In genomic region chr11:70679894-70680293, GRCm38 (mm10) we compare ENCODE assay signal across 15 mouse cellular contexts. TPM values are rescaled to one million over a fixed set of nuclear protein-coding genes. Genes with fewer than 3 reads are reported as not detected.
A peak's percentile ranks its signal among the peaks of the same experiment; 100 is the strongest.
DNase-seq lines count a peak whose midpoint lies in the region; ATAC-seq and TF ChIP-seq lines count a peak whose summit lies in the region.
"Had no signal": no experiment of that assay in that cellular context is flagged by ENCODE, and none has a peak within 500 bp of the region (broad histone marks: within the 10 kb centered on the region; RNA-seq: fewer than 3 reads in every experiment).

No protein-coding gene starts in this region.

- peaks cover 17% of the 10 kb centered on the region for H3K4me1 ChIP-seq in liver, postnatal 0 days (ENCODE audit: insufficient read depth)
- no peaks in the 10 kb centered on the region for H3K4me1 ChIP-seq in stomach, postnatal 0 days (replicated peaks; ENCODE audit: control insufficient read depth, insufficient read depth)

- 41% methylated on average over 8 of the region's 8 CpGs for whole genome bisulfite sequencing in liver, postnatal 0 days (ENCODE audit: insufficient replicate concordance)
- WGBS in stomach, postnatal 0 days: 93% methylated on average over 8 of the region's 8 CpGs

- no peak overlapping the region for H3K4me3 ChIP-seq in gastrocnemius, adult 2 months
- H3K4me3 ChIP-seq in liver, postnatal 0 days (ENCODE audit: low read depth, low read length): no peak overlapping the region
- no peak overlapping the region for H3K4me3 ChIP-seq in stomach, postnatal 0 days (ENCODE audit: low read depth, low read length)
- H3K4me3 ChIP-seq: embryonic facial prominence, embryonic 13.5 days; limb, embryonic 12.5 days; midbrain, embryonic 10.5 days had no signal

- peaks cover 27% of the 10 kb centered on the region for H3K36me3 ChIP-seq in liver, postnatal 0 days (replicated peaks; ENCODE audit: insufficient read depth, low read length)
- peaks cover 24% of the 10 kb centered on the region for H3K36me3 ChIP-seq in stomach, postnatal 0 days (ENCODE audit: control insufficient read depth, insufficient read depth, low read length)

- peak; percentile 26; the same call in 1 of the 2 replicates for ATAC-seq in liver, postnatal 0 days
- ATAC-seq in stomach, postnatal 0 days (ENCODE audit: low FRiP score, low TSS enrichment): no peak
- ATAC-seq: hindbrain, embryonic 16.5 days had no signal

- no peaks in the 10 kb centered on the region for H3K9me3 ChIP-seq in liver, postnatal 0 days (ENCODE audit: low read length)
- H3K9me3 ChIP-seq in stomach, postnatal 0 days (ENCODE audit: control insufficient read depth, low read length): no peaks in the 10 kb centered on the region
- H3K9me3 ChIP-seq: embryonic facial prominence, embryonic 13.5 days; limb, embryonic 12.5 days; midbrain, embryonic 10.5 days had no signal

- intact Hi-C loops in gastrocnemius, adult 2 months (cut with DNase I): no loop called here
- intact Hi-C loops in gastrocnemius, postnatal 36 days (cut with DNase I): no loop called here

- H3K9ac ChIP-seq in liver, postnatal 0 days (replicated peaks): no peak overlapping the region
- no peak overlapping the region for H3K9ac ChIP-seq in stomach, postnatal 0 days (ENCODE audit: low read length)
- H3K9ac ChIP-seq: embryonic facial prominence, embryonic 13.5 days; limb, embryonic 12.5 days had no signal

- no peak overlapping the region for H3K4me2 ChIP-seq in liver, postnatal 0 days (ENCODE audit: low read depth, low read length)
- no peak overlapping the region for H3K4me2 ChIP-seq in stomach, postnatal 0 days (replicated peaks; ENCODE audit: low read depth)
- H3K4me2 ChIP-seq: embryonic facial prominence, embryonic 13.5 days; limb, embryonic 12.5 days had no signal

- no peak for TF ChIP-seq CTCF in gastrocnemius, adult 2 months (IDR thresholded peaks at IDR 0.05)
- no peak for TF ChIP-seq CTCF in liver, postnatal 0 days (IDR thresholded peaks at IDR 0.05; ENCODE audit: low read depth)
- no peak for TF ChIP-seq CTCF in stomach, postnatal 0 days (IDR thresholded peaks at IDR 0.05; ENCODE audit: low read depth)

- no peak overlapping the region for H3K27ac ChIP-seq in gastrocnemius, adult 2 months
- peak overlapping the region; percentile 84 for H3K27ac ChIP-seq in liver, postnatal 0 days (ENCODE audit: low read depth)
- no peak overlapping the region for H3K27ac ChIP-seq in stomach, postnatal 0 days (replicated peaks)
- H3K27ac ChIP-seq: embryonic facial prominence, embryonic 13.5 days; limb, embryonic 12.5 days; midbrain, embryonic 10.5 days had no signal

- peak; percentile 25 for DNase-seq in gastrocnemius, adult 2 months
- no peak for DNase-seq in gastrocnemius, postnatal 36 days
- DNase-seq in spleen, adult 18-20 months: peak; percentile 44 to 56
- no peak for DNase-seq in spleen, adult 12 weeks (ENCODE audit: low spot score)
- peak; percentile 40 for DNase-seq in liver, postnatal 0 days
- DNase-seq in ovary, postnatal 10 days (ENCODE audit: low spot score): no peak
- no peak for DNase-seq in stomach, postnatal 0 days (ENCODE audit: low spot score)
- DNase-seq in kidney, postnatal 10 days: no peak
- DNase-seq: cerebellum, postnatal 36 days; gastrocnemius, postnatal 10 days; thymus, adult 18-20 months had no signal

- no peaks in the 10 kb centered on the region for H3K27me3 ChIP-seq in liver, postnatal 0 days (ENCODE audit: insufficient read depth, low read length)
- no peaks in the 10 kb centered on the region for H3K27me3 ChIP-seq in stomach, postnatal 0 days (ENCODE audit: control insufficient read depth, insufficient read depth, low read length)
- H3K27me3 ChIP-seq: embryonic facial prominence, embryonic 13.5 days; limb, embryonic 12.5 days had no signal

- no peak for TF ChIP-seq EP300 in liver, postnatal 0 days (IDR thresholded peaks at IDR 0.05; ENCODE audit: low read depth)
- TF ChIP-seq EP300 in stomach, postnatal 0 days (optimal IDR thresholded peaks at IDR 0.05): no peak

RNA-seq across cellular contexts. Expression of gene Camta2, which starts 8.0 kb away (rescaled TPM):
- total RNA-seq in gastrocnemius, adult 2 months (2021): 10 to 100 TPM; 39.6 to 44.9 TPM
- total RNA-seq in gastrocnemius, postnatal 36 days (2021): 10 to 100 TPM; 36.8 to 38.8 TPM
- polyA plus RNA-seq in liver, postnatal 0 days (2015; fragmentation: Nextera tagmentation; extraction: Ambion mirVana): 2.8 and 3.4 TPM in 2 replicates
- 6.5 and 7.9 TPM in 2 replicates for polyA plus RNA-seq in stomach, postnatal 0 days (2015; fragmentation: Nextera tagmentation; extraction: Ambion mirVana)

RNA-seq across cellular contexts. Expression of gene Spag7, which starts 10.7 kb away (rescaled TPM):
- 10 to 100 TPM; 86.3 to 86.4 TPM for total RNA-seq in gastrocnemius, adult 2 months (2021)
- 10 to 100 TPM; 78.9 to 81.6 TPM for total RNA-seq in gastrocnemius, postnatal 36 days (2021)
- polyA plus RNA-seq in liver, postnatal 0 days (2015; fragmentation: Nextera tagmentation; extraction: Ambion mirVana): 36.6 and 42.1 TPM in 2 replicates
- 77.7 and 79.4 TPM in 2 replicates for polyA plus RNA-seq in stomach, postnatal 0 days (2015; fragmentation: Nextera tagmentation; extraction: Ambion mirVana)

RNA-seq across cellular contexts. Expression of gene Inca1, which starts 20.1 kb away (rescaled TPM):
- 1 to 10 TPM; 3.8 to 5.7 TPM for total RNA-seq in gastrocnemius, adult 2 months (2021)
- total RNA-seq in gastrocnemius, postnatal 36 days (2021): 1 to 10 TPM; 3.7 to 4.5 TPM
- 8.3 and 10.8 TPM in 2 replicates for polyA plus RNA-seq in liver, postnatal 0 days (2015; fragmentation: Nextera tagmentation; extraction: Ambion mirVana)
- 1.6 and 2.1 TPM in 2 replicates for polyA plus RNA-seq in stomach, postnatal 0 days (2015; fragmentation: Nextera tagmentation; extraction: Ambion mirVana)

RNA-seq across cellular contexts. Expression of gene Kif1c, which starts 20.5 kb away (rescaled TPM):
- 100 to 1,000 TPM; 579 to 631 TPM for total RNA-seq in gastrocnemius, adult 2 months (2021)
- total RNA-seq in gastrocnemius, postnatal 36 days (2021): 100 to 1,000 TPM; 460 to 537 TPM
- 1.8 and 2.2 TPM in 2 replicates for polyA plus RNA-seq in liver, postnatal 0 days (2015; fragmentation: Nextera tagmentation; extraction: Ambion mirVana)
- polyA plus RNA-seq in stomach, postnatal 0 days (2015; fragmentation: Nextera tagmentation; extraction: Ambion mirVana): 4.7 TPM in 2 replicates

RNA-seq across cellular contexts. Expression of gene Eno3, which starts 22.9 kb away (rescaled TPM):
- total RNA-seq in gastrocnemius, adult 2 months (2021): 1,000 to 10,000 TPM; 7,153 to 7,488 TPM
- 1,000 to 10,000 TPM; 8,161 to 9,332 TPM for total RNA-seq in gastrocnemius, postnatal 36 days (2021)
- 4.0 and 21.3 TPM in 2 replicates for polyA plus RNA-seq in liver, postnatal 0 days (2015; fragmentation: Nextera tagmentation; extraction: Ambion mirVana)
- polyA plus RNA-seq in stomach, postnatal 0 days (2015; fragmentation: Nextera tagmentation; extraction: Ambion mirVana): 9.6 and 10.8 TPM in 2 replicates

Comparison
In these comparisons a context has a peak if more than half of its experiments do, and no peak if none do; other contexts are left out.
1. DNase-seq: peak in gastrocnemius, adult 2 months (single experiment), spleen, adult 18-20 months (2 of 2) and liver, postnatal 0 days (single experiment); none in gastrocnemius, postnatal 36 days (0 of 2), spleen, adult 12 weeks (single experiment), ovary, postnatal 10 days (single experiment), stomach, postnatal 0 days (single experiment) and kidney, postnatal 10 days (single experiment).